Mouse (Mus musculus): ENCODE results near the gene Tcaf3. TPM values are rescaled to one million over a fixed set of nuclear protein-coding genes. Genes with fewer than 3 reads are reported as not detected.

Gene Tcaf3
- polyA plus RNA-seq (2012; rRNA removed) = not detected in 2 replicates

- DNase-seq (ENCODE audit: extremely low spot score in 1 of 2, low spot score in 1 of 2) = no peak
Observed at GRCm38 (mm10) chr6:42597592-42597991, at the start of gene Tcaf3. Tcaf3 (minus strand) TSS chr6:42597692.

GRCm38 (mm10) chr6:42644912-42645549 lies 47.5 kb upstream of the Tcaf3 start, which contains the start of gene Tcaf2:
Tcaf2 (minus strand) TSS chr6:42645254.
- peak; percentile 7 to 68 for DNase-seq (ENCODE audit: extremely low spot score in 1 of 2, low spot score in 1 of 2)

GRCm38 (mm10) chr6:42634393-42634792 lies 36.9 kb upstream of the Tcaf3 start:
- DNase-seq (ENCODE audit: extremely low spot score in 1 of 2, low spot score in 1 of 2) = no peak

DNA sequence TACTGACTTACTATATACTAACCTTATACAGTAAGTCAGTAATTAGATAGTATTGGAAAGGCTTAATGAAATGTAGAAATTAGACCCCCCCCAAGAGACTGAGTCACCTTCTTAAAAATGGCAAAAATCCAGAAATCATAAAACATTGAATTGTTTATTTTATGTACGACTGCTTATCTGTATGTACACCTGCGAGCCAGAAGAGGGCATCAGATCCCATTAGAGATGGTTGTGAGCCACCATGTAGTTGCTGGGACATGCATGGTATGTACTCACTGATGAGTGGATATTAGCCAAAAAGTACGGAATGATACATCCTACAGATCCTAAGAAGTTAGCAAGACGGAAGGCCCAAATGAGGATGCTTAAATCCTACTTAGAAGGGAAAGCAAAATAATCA lies 33.9 kb upstream of the Tcaf3 start:
- DNase-seq (ENCODE audit: extremely low spot score in 1 of 2, low spot score in 1 of 2) = no peak

DNA sequence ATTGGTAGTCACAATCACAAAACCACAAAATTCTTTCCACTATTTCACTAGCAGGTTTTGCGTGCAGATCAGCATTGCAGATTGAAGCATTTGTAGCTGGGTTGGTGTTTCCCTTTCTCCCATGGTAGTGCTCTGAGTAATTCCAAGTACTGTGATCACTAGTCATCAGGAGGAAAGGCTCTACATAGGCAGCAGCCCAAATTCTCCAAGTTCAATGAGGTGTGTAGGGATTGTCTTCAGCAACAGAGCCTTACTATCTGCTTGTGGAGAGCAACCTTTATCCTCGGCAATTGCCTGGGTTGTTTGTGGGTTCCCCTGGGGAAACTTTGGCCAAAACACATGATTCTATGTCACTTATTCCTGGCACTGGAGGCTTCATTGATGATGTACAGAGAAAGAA lies 19.4 kb upstream of the Tcaf3 start:
- no peak for DNase-seq (ENCODE audit: extremely low spot score in 1 of 2, low spot score in 1 of 2)

DNA sequence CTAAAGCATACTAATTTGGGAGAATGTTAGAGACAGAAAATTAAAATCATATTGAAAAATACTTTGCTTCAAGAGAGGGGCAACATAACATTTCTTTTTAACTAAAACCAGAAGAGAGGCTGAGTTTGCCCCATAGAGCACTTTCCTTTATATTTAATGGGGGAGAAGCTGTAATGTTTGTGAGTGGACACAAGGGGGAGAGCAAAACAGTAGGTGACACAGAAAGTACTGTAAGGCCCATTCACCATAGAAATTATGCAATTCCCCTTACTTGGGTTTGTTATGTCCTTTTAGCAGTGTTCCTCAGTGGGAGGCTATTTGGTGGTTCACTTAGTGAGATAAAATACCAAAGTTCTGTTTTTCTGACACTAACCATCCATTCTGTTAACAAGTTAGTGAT lies 14.7 kb upstream of the Tcaf3 start:
- DNase-seq (ENCODE audit: extremely low spot score in 1 of 2, low spot score in 1 of 2) = peak in 1 of 2 experiments; percentile 12

DNA sequence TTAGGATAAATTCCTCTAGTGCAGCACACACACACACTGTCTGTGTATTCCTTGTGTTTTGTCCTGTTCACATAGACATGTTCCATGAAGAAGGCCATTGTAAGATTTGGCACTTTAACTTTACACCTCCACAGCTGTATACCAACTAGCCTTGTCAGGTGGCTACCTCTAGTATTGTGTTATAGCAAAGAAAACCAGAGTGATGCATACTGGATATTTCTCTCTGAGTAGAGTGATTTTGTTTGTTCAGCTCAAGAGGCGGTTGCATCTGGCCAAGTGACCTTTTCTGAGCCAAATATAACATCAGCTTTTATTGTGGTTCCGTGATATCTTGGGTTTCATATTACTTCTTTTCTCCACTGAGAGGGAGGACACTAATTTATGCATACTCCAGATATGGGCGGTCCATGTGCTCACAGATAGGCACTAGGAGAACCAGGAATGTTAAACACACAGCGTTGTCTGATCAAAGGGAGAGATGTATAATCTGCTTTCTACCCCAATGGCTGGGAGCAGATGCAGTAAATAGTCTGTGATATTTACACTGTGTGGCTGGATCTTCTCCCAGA lies 13.5 kb upstream of the Tcaf3 start:
- no peak for DNase-seq (ENCODE audit: extremely low spot score in 1 of 2, low spot score in 1 of 2)

DNA sequence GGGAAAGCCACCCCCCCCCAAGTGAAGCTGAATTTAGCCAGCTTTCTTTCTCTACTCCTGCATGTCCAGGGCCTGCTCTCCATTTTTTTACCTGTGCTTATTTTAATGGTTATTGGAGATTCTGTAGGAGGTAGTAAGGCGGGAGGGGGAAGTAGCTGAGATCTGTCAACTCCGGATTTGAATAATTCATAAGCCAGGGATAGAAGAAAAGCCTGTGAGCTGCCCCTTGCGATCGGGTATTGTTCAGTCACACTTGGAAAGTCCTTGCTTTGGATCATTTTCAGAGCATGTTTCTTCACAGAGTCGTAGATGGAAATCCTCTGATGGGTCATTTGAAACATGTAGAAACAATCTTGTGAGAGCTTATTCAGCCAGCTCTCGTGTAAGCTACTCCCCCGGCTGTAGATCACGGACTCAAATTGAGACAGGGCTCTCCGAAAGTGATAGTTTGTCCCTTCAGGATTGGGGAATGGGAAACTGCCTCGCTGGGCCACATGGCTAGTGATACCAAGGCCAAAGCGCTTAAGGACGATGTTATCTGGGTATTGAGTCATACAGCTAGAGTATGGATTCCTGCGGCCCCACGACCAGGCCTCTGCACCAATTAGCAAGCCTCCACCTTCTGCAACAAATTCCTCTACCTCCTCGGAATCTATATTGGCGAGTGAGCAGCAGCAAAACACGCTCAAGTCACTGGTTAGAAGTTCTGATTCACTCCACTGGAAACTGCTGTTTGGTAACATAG lies 4.2 kb downstream of the Tcaf3 start:
- DNase-seq (ENCODE audit: extremely low spot score in 1 of 2, low spot score in 1 of 2) = no peak

DNA sequence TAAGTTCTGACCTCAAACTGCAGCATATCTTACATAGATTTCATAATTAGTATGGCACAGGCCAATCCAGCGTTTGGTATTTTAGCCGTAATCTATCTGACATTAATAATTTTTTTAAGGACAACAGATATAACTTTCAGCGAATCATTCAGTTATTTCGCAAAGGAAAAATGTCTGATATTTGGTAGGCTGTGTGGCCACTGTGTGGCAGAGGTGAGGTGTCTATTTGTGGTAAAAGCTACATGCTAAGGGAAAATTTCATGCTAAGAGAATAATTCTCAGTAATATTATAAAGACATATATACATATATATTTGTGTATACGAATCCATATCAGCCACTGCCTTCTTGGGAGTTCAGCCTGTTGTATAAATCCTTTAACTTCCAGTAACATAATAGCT lies 10.9 kb downstream of the Tcaf3 start:
- no peak for DNase-seq (ENCODE audit: extremely low spot score in 1 of 2, low spot score in 1 of 2)

- DNase-seq (ENCODE audit: extremely low spot score in 1 of 2, low spot score in 1 of 2) = peak in 1 of 2 experiments; percentile 83
Observed at GRCm38 (mm10) chr6:42583488-42583872, 14.0 kb downstream of the Tcaf3 start.

GRCm38 (mm10) chr6:42582741-42583487 lies 14.6 kb downstream of the Tcaf3 start:
- no peak for DNase-seq (ENCODE audit: extremely low spot score in 1 of 2, low spot score in 1 of 2)

DNA sequence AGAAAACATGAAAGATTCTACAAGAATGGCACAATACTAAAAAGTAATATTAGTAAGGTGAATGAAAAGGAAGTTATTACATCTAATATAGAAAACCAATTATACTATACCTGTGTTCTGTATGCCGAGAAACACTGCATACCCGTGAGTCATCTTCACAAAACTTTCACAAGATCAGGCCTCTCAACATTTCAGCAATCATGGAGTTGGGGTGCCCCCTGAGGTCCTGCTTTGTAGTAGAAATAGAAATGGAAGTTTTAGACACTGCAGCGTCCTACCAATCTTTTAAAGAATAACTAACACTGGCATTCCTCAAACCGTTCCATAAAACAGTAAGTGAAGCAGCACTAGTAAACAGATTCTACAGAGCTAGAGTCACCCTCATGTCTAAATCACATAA lies 18.8 kb downstream of the Tcaf3 start:
- peak in 1 of 2 experiments; percentile 15 for DNase-seq (ENCODE audit: extremely low spot score in 1 of 2, low spot score in 1 of 2)

DNA sequence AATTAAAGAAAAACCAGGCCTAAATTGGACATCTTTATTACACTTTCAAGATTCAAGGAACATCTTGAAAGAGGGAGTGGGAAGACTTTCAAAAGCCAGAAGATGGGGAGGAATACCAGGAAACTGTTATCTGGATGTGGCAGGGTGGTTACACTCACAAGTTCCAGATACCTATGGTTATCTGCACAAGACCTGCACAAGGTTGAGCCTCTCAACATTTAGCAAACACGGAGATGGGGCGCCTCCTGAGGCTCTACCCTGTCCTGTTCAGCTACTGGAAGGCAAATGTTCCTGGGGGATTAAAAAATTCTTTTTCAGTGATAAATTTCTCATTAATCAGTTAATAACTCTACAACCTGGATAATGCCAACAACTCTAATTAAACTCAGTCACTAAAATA lies 20.1 kb downstream of the Tcaf3 start:
- DNase-seq (ENCODE audit: extremely low spot score in 1 of 2, low spot score in 1 of 2) = no peak

GRCm38 (mm10) chr6:42568205-42568604 lies 29.3 kb downstream of the Tcaf3 start:
- DNase-seq (ENCODE audit: extremely low spot score in 1 of 2, low spot score in 1 of 2) = peak; percentile 5 to 50

DNA sequence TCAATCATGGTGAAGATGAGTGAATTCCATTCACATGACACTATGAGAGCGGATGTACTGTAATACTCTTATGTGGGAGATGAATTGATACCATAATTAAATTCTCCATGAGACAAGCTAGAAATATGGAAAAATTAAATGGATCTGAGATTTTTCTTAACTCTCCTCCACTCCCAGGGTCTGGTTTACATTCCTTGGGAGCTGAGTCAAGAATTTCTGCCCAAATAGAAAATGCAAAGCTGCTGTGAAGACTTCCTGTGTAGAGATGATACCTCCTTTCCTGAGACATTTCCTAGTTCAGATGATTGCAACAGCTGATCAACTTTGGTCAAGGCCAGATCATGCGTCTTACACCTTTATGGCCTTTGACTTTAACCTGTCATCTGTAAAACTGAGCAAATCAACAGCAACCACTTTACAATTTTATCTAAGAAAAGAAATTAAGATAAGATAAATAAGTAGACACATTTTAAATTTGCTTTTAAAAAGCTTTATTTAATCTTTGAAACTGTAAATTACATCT lies 31.4 kb downstream of the Tcaf3 start:
- no peak for DNase-seq (ENCODE audit: extremely low spot score in 1 of 2, low spot score in 1 of 2)

- no peak for DNase-seq (ENCODE audit: extremely low spot score in 1 of 2, low spot score in 1 of 2)
Observed at GRCm38 (mm10) chr6:42562280-42562679, 35.2 kb downstream of the Tcaf3 start.

DNA sequence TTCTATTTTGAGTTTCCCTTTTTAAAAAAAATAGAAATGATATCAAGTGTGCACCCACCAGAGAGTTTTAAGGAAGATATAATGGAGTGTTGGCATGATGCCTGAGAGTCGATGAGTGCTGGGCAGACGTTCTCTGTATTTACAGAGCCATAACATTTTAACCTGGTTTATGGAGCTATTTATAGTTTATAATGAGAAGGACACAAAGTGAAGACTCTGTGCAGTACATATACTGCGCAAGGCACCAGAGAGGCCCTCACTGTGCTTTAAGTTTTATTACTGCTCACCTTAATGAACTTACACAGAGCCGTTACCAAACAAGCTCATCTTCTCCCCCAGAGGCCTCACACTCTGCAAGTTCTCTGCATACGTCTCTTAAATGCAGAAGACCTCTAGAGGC lies 36.6 kb downstream of the Tcaf3 start:
- DNase-seq (ENCODE audit: extremely low spot score in 1 of 2, low spot score in 1 of 2) = no peak

GRCm38 (mm10) chr6:42558641-42559040 lies 38.9 kb downstream of the Tcaf3 start:
- DNase-seq (ENCODE audit: extremely low spot score in 1 of 2, low spot score in 1 of 2) = no peak

GRCm38 (mm10) chr6:42547461-42547860 lies 50.0 kb downstream of the Tcaf3 start, which contains the start of gene Olfr455:
Olfr455 (minus strand) TSS chr6:42547587.
- no peak for DNase-seq (ENCODE audit: extremely low spot score in 1 of 2, low spot score in 1 of 2)

DNA sequence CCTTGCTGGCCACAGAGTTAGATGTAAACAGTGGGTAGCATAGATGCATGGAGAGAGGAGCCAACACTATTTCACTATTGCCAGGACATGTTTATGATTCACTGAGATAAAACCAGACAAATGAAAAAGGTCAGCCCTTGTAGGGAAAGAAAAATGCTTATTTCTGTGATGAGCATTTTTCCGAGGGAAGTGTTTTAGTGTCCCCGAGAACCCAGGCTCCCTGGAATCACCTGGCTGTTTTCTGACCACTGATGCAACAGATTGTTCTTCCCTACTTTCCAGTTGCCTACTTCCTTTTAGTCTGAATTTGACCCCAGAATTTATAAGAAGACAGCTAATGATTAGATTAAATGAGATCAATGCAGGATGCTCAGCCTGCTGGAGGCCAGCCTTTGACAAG lies 51.3 kb downstream of the Tcaf3 start:
- DNase-seq (ENCODE audit: extremely low spot score in 1 of 2, low spot score in 1 of 2) = no peak

DNA sequence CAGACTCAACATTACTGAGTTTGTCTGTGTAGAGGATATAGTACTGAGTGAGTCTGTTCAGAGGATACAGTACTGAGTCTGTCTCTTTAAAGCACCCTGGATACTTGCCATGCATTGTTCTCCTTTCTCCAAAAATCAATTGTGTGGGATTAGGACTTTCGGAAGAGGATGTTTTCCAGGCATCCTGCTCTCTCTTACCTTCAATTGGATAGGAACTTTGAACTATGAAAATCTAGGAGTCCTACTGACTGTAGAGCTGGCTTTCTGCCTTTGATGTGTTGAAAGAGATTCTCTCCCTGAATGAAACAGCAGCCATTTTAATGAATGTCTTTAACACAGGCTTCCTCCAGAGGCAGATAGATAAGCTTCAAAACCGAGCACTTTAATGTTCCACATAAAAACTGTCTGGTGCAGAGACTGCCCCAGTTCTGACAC lies 52.0 kb downstream of the Tcaf3 start:
- no peak for DNase-seq (ENCODE audit: extremely low spot score in 1 of 2, low spot score in 1 of 2)
